Mouse (Mus musculus) limb, embryonic 13.5 days (tissue): ENCODE measurements around the gene Rere. TPM values are rescaled to one million over a fixed set of nuclear protein-coding genes. Genes with fewer than 3 reads are reported as not detected.
"Not testable (repeated sequence)": the region's sequence is repeated elsewhere in the genome, so short reads cannot be mapped to it uniquely, and the experiment has no call there.

Experiments
- ATAC-seq: fragments of 200-750 bp; cut with Nextera tagmentation; 2 replicates; pipeline ENCODE4 v1.8.0; 2017; ENCODE audit warnings: low read depth, moderate number of reproducible peaks, moderate TSS enrichment; ENCODE audit not compliant: low FRiP score
- H3K27ac ChIP-seq: fragments of 300-500 bp; sonication (generic); 2 replicates; pipeline ENCODE4 v1.5.1; 2015; ENCODE audit warnings: inconsistent platforms, mild to moderate bottlenecking, moderate library complexity
- H3K27me3 ChIP-seq: fragments of 300-500 bp; sonication (generic); 2 replicates; pipeline ENCODE4 v1.6.1; 2015; ENCODE audit warnings: mild to moderate bottlenecking, inconsistent platforms
- H3K36me3 ChIP-seq: fragments of 300-500 bp; sonication (generic); 2 replicates; pipeline ENCODE4 v1.6.1; 2015; ENCODE audit warnings: inconsistent platforms, mild to moderate bottlenecking, moderate library complexity
- H3K4me1 ChIP-seq: fragments of 300-500 bp; sonication (generic); 2 replicates; pipeline ENCODE4 v1.6.1; 2015; ENCODE audit warnings: inconsistent platforms
- H3K4me2 ChIP-seq: fragments of 300-500 bp; sonication (generic); replicated peaks from 2 replicates; pipeline ENCODE4 v1.6.1; 2015; ENCODE audit warnings: inconsistent platforms, mild to moderate bottlenecking, moderate library complexity
- H3K4me3 ChIP-seq: fragments of 300-500 bp; sonication (generic); 2 replicates; pipeline ENCODE4 v1.5.1; 2015; ENCODE audit warnings: moderate library complexity, mild to moderate bottlenecking, inconsistent platforms
- H3K9ac ChIP-seq: fragments of 300-500 bp; sonication (generic); 2 replicates; pipeline ENCODE4 v1.6.1; 2015; ENCODE audit warnings: mild to moderate bottlenecking, inconsistent platforms
- H3K9me3 ChIP-seq: fragments of 300-500 bp; sonication (generic); 2 replicates; pipeline ENCODE4 v1.6.1; 2016; ENCODE audit warnings: inconsistent platforms
- WGBS: fragments of 180-500 bp; shearing (Covaris S2); methylation state at CpG from one replicate; pipeline ENCODE4 v1.1.7; 2015; 5-methylcytosine and 5-hydroxymethylcytosine counted together
- polyA plus RNA-seq: library from polyadenylated mRNA; unstranded; fragments of >200 nt; fragmentation: Nextera tagmentation; extraction: Ambion mirVana; gene quantifications from 2 replicates; pipeline ENCODE4 v1.2.1, GENCODE M21; 2015

Gene Rere
- polyA plus RNA-seq, 1 experiment from 2014 or later = 24.2 TPM

GRCm38 (mm10) chr4:150270718-150271117 lies 10.7 kb upstream of the Rere start:
- not testable (repeated sequence) for H3K4me2 ChIP-seq, H3K36me3 ChIP-seq, ATAC-seq, H3K9ac ChIP-seq, H3K4me3 ChIP-seq, H3K27me3 ChIP-seq, H3K9me3 ChIP-seq, H3K27ac ChIP-seq
- peaks cover 35% of the 10 kb centered on the region for H3K4me1 ChIP-seq
- WGBS = 68% methylated on average over 4 of the region's 4 CpGs

- Histone ChIP-seq H3K36me3 (no peaks in the 10 kb centered on the region), H3K4me2 (peak overlapping the region; percentile 37), H3K4me1 (peaks cover 35% of the 10 kb centered on the region), H3K27ac (peak overlapping the region; percentile 45; the same call in 1 of the 2 replicates), H3K9me3 (no peaks in the 10 kb centered on the region), H3K9ac (no peak overlapping the region), H3K27me3 (no peaks in the 10 kb centered on the region), H3K4me3 (0 out of 2 replicates have a peak overlapping the region, but pooled peaks have one; percentile 3)
- 4% methylated on average over 9 of the region's 9 CpGs for WGBS
- ATAC-seq = peak; percentile 74
Observed at GRCm38 (mm10) chr4:150272725-150273124, 8.7 kb upstream of the Rere start.

GRCm38 (mm10) chr4:150275531-150275930 lies 5.9 kb upstream of the Rere start:
- Histone ChIP-seq H3K9me3 (no peaks in the 10 kb centered on the region), H3K27me3 (no peaks in the 10 kb centered on the region), H3K4me1 (peaks cover 22% of the 10 kb centered on the region), H3K4me3 (no peak overlapping the region), H3K9ac (no peak overlapping the region), H3K4me2 (no peak overlapping the region), H3K36me3 (no peaks in the 10 kb centered on the region), H3K27ac (no peak overlapping the region)
- ATAC-seq = no peak
- 87% methylated on average over 5 of the region's 5 CpGs for WGBS

- 78% methylated on average over 7 of the region's 7 CpGs for WGBS
- not testable (repeated sequence) for H3K4me3 ChIP-seq, H3K27ac ChIP-seq
Observed at GRCm38 (mm10) chr4:150279336-150279735, 2.1 kb upstream of the Rere start.

GRCm38 (mm10) chr4:150280002-150280401 lies 1.4 kb upstream of the Rere start:
- H3K4me3 ChIP-seq = no peak overlapping the region
- H3K27ac ChIP-seq = no peak overlapping the region
- H3K4me1 ChIP-seq = peaks cover 23% of the 10 kb centered on the region
- H3K9me3 ChIP-seq = no peaks in the 10 kb centered on the region
- ATAC-seq = no peak
- no peak overlapping the region for H3K9ac ChIP-seq
- H3K36me3 ChIP-seq = no peaks in the 10 kb centered on the region
- 70% methylated on average over 2 of the region's 2 CpGs for WGBS
- no peaks in the 10 kb centered on the region for H3K27me3 ChIP-seq
- no peak overlapping the region for H3K4me2 ChIP-seq

More at GRCm38 (mm10) chr4:150279336-150279735, 2.1 kb upstream of the Rere start:
- not testable (repeated sequence) for H3K9me3 ChIP-seq, ATAC-seq, H3K4me2 ChIP-seq, H3K36me3 ChIP-seq, H3K9ac ChIP-seq, H3K27me3 ChIP-seq
- peaks cover 20% of the 10 kb centered on the region for H3K4me1 ChIP-seq

- no peak for ATAC-seq
- no peaks in the 10 kb centered on the region for H3K9me3 ChIP-seq
- H3K4me3 ChIP-seq = peak overlapping the region; percentile 97
- H3K27ac ChIP-seq = peak overlapping the region; percentile 99; the same call in 1 of the 2 replicates
- H3K4me1 ChIP-seq = peaks cover 28% of the 10 kb centered on the region
- no peaks in the 10 kb centered on the region for H3K36me3 ChIP-seq
- H3K27me3 ChIP-seq = no peaks in the 10 kb centered on the region
- H3K9ac ChIP-seq = no peak overlapping the region
- 30% methylated on average over 4 of the region's 4 CpGs for WGBS
- peak overlapping the region; percentile 68 for H3K4me2 ChIP-seq
Observed at GRCm38 (mm10) chr4:150280459-150280858, 987 bp upstream of the Rere start.

- no peaks in the 10 kb centered on the region for H3K36me3 ChIP-seq
- under 1% methylated on average over 48 of the region's 50 CpGs for WGBS
- ATAC-seq = peak; percentile 21; the same call in 1 of the 2 replicates
- H3K4me1 ChIP-seq = peaks cover 44% of the 10 kb centered on the region
- peak overlapping the region; percentile 97 for H3K4me3 ChIP-seq
- no peaks in the 10 kb centered on the region for H3K9me3 ChIP-seq
- H3K27ac ChIP-seq = peak overlapping the region; percentile 89
- H3K4me2 ChIP-seq = peak overlapping the region; percentile 76
- H3K9ac ChIP-seq = peak overlapping the region; percentile 100
- H3K27me3 ChIP-seq = no peaks in the 10 kb centered on the region
Observed at GRCm38 (mm10) chr4:150281891-150282630, 615 bp downstream of the Rere start.

GRCm38 (mm10) chr4:150282631-150283334 lies 1.3 kb downstream of the Rere start:
- Histone ChIP-seq H3K9ac (peak overlapping the region; percentile 100), H3K4me2 (peak overlapping the region; percentile 76), H3K36me3 (no peaks in the 10 kb centered on the region), H3K27ac (peak overlapping the region; percentile 89; the same call in 1 of the 2 replicates), H3K4me3 (peak overlapping the region; percentile 97), H3K9me3 (no peaks in the 10 kb centered on the region), H3K27me3 (no peaks in the 10 kb centered on the region), H3K4me1 (peaks cover 45% of the 10 kb centered on the region)
- ATAC-seq = no peak
- 8% methylated on average over 5 of the region's 5 CpGs for WGBS

- Histone ChIP-seq H3K36me3 (no peaks in the 10 kb centered on the region), H3K4me2 (peak overlapping the region; percentile 76), H3K9ac (peak overlapping the region; percentile 100), H3K9me3 (no peaks in the 10 kb centered on the region), H3K4me3 (peak overlapping the region; percentile 97), H3K4me1 (peaks cover 46% of the 10 kb centered on the region), H3K27ac (peak overlapping the region; percentile 7; the same call in 1 of the 2 replicates), H3K27me3 (no peaks in the 10 kb centered on the region)
- 24% methylated on average over 2 of the region's 2 CpGs for WGBS
- ATAC-seq = no peak
Observed at GRCm38 (mm10) chr4:150283335-150283638, 1.8 kb downstream of the Rere start.

GRCm38 (mm10) chr4:150283993-150284392 lies 2.5 kb downstream of the Rere start:
- WGBS = 7% methylated on average over 6 of the region's 6 CpGs
- no peak for ATAC-seq
- H3K27ac ChIP-seq = no peak overlapping the region
- peaks cover 52% of the 10 kb centered on the region for H3K4me1 ChIP-seq
- H3K9me3 ChIP-seq = no peaks in the 10 kb centered on the region
- no peaks in the 10 kb centered on the region for H3K36me3 ChIP-seq
- H3K9ac ChIP-seq = peak overlapping the region; percentile 100; the same call in 1 of the 2 replicates
- peak overlapping the region; percentile 76 for H3K4me2 ChIP-seq
- no peaks in the 10 kb centered on the region for H3K27me3 ChIP-seq
- peak overlapping the region; percentile 97 for H3K4me3 ChIP-seq

- H3K27me3 ChIP-seq = no peaks in the 10 kb centered on the region
- ATAC-seq = no peak
- no peak overlapping the region for H3K9ac ChIP-seq
- H3K4me1 ChIP-seq = peaks cover 54% of the 10 kb centered on the region
- 77% methylated on average over 8 of the region's 8 CpGs for WGBS
- peaks cover 16% of the 10 kb centered on the region for H3K36me3 ChIP-seq
- H3K9me3 ChIP-seq = peaks cover 5% of the 10 kb centered on the region; the same call in 1 of the 2 replicates
- H3K27ac ChIP-seq = no peak overlapping the region
- H3K4me2 ChIP-seq = no peak overlapping the region
- no peak overlapping the region for H3K4me3 ChIP-seq
Observed at GRCm38 (mm10) chr4:150286980-150287379, 5.5 kb downstream of the Rere start.

- H3K9me3 ChIP-seq, H3K4me2 ChIP-seq, H3K9ac ChIP-seq, H3K27me3 ChIP-seq, ATAC-seq, H3K4me3 ChIP-seq, H3K27ac ChIP-seq: not testable (repeated sequence)
- 67% methylated on average over 1 of the region's 1 CpGs for WGBS
- peaks cover 54% of the 10 kb centered on the region for H3K4me1 ChIP-seq
- peaks cover 16% of the 10 kb centered on the region for H3K36me3 ChIP-seq
Observed at GRCm38 (mm10) chr4:150287463-150287862, 6.0 kb downstream of the Rere start.
